Mouse (Mus musculus): Measurements from ENCODE around the gene Ralgds. TPM values are rescaled to one million over a fixed set of nuclear protein-coding genes. Genes with fewer than 3 reads are reported as not detected.

Ralgds gene
- polyA plus RNA-seq, 1 experiment, result not detected

GRCm38 (mm10) chr2:28528354-28528730 is 15.4 kb downstream of the Ralgds start:
- Histone ChIP-seq H3K4me3 (ENCODE audit: insufficient read depth, low read depth, low read length) (no peak overlapping the region), H3K4me1 (ENCODE audit: control insufficient read depth, insufficient read depth, low read length) (peaks cover 72% of the 10 kb centered on the region), H3K27ac (ENCODE audit: insufficient read depth, low read depth, low read length) (no peak overlapping the region)
- TF ChIP-seq CTCF (IDR thresholded peaks at IDR 0.05; ENCODE audit: insufficient read depth, low read depth, low read length), result no peak
- no peak for TF ChIP-seq POLR2A (IDR thresholded peaks at IDR 0.05; ENCODE audit: insufficient read depth, low read depth, low read length)
- WGBS, result 85% methylated on average over 7 of the region's 7 CpGs

GRCm38 (mm10) chr2:28529856-28530255 is 16.9 kb downstream of the Ralgds start:
- Histone ChIP-seq H3K27ac (ENCODE audit: insufficient read depth, low read depth, low read length) (no peak overlapping the region), H3K4me3 (ENCODE audit: insufficient read depth, low read depth, low read length) (no peak overlapping the region), H3K4me1 (ENCODE audit: control insufficient read depth, insufficient read depth, low read length) (peaks cover 71% of the 10 kb centered on the region)
- TF ChIP-seq CTCF (IDR thresholded peaks at IDR 0.05; ENCODE audit: insufficient read depth, low read depth, low read length), result no peak
- TF ChIP-seq POLR2A (IDR thresholded peaks at IDR 0.05; ENCODE audit: insufficient read depth, low read depth, low read length), result no peak
- WGBS, result 82% methylated on average over 4 of the region's 4 CpGs

DNA sequence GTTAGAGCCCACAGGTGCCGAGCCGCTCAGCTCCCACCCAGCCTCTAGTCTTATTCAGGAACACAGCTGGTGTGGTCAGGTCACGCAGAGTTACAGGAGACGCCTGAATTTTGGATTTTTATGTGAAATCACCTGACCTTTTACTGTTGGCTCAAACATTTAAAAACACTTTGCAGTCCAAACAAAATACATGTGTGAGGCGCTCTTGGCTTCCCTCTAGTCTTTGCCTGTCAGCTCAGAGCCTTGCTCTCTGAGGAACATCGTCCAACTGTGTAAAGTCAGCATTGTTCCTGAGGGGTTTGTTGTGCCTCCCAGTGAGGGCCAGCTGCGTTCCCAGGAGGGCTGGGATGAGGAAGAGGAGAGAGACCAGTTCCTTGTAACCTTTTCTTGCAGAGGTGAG is 17.4 kb downstream of the Ralgds start:
- no peak overlapping the region; the same call in 1 of the 2 replicates for H3K27ac ChIP-seq (ENCODE audit: insufficient read depth, low read depth, low read length)
- H3K4me1 ChIP-seq (ENCODE audit: control insufficient read depth, insufficient read depth, low read length), result peaks cover 71% of the 10 kb centered on the region
- H3K4me3 ChIP-seq (ENCODE audit: insufficient read depth, low read depth, low read length), result no peak overlapping the region
- TF ChIP-seq POLR2A (IDR thresholded peaks at IDR 0.05; ENCODE audit: insufficient read depth, low read depth, low read length) (no peak), CTCF (IDR thresholded peaks at IDR 0.05; ENCODE audit: insufficient read depth, low read depth, low read length) (no peak)
- 72% methylated on average over 7 of the region's 7 CpGs for WGBS

DNA sequence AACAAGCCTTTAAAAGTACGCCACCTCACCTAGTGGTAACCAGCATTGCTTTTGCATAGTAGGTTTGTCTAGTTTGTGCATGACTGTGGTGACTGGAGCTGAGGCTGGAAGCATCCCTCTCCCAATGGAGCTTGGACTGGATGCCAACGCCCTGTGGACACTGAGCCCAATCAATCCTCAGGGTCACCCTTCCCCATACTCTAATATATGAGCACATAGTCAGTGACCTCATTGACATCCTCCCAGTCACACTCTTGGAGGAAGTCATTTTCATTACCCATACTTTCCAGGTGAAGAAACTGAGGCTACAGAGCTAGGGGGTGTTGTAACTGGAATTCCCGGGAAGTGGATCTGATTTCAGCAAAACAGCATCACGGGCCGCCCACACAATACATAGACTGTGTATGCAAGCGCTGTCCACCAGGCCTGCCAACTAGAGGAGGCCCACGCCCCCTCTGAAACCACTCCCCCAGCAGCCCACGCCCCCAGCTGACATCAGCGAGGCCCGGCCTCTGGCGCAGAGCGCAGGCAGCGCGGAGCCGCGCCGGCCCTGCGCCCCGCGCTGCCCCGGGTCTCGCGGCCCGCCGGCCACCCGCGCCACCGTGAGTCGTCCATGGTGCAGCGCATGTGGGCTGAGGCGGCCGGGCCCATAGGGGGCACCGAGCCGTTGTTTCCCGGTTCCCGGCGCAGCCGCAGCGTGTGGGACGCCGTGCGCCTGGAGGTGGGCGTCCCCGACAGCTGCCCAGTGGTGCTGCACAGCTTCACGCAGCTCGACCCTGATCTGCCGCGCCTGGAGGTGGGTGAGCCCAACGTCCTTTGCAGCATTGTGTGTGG is 20.2 kb downstream of the Ralgds start:
- peak overlapping the region; percentile 62 for H3K4me3 ChIP-seq (ENCODE audit: insufficient read depth, low read depth, low read length)
- H3K4me1 ChIP-seq (ENCODE audit: control insufficient read depth, insufficient read depth, low read length), result peaks cover 76% of the 10 kb centered on the region
- TF ChIP-seq POLR2A (IDR thresholded peaks at IDR 0.05; ENCODE audit: insufficient read depth, low read depth, low read length) (peak; percentile 87), CTCF (IDR thresholded peaks at IDR 0.05; ENCODE audit: insufficient read depth, low read depth, low read length) (no peak)
- H3K27ac ChIP-seq (ENCODE audit: insufficient read depth, low read depth, low read length), result peak overlapping the region; percentile 71
- 3% methylated on average over 49 of the region's 49 CpGs for WGBS

- peaks cover 80% of the 10 kb centered on the region for H3K4me1 ChIP-seq (ENCODE audit: control insufficient read depth, insufficient read depth, low read length)
- peak overlapping the region; percentile 54 for H3K27ac ChIP-seq (ENCODE audit: insufficient read depth, low read depth, low read length)
- WGBS, result 20% methylated on average over 7 of the region's 7 CpGs
Observed at GRCm38 (mm10) chr2:28533901-28534435, 21.0 kb downstream of the Ralgds start.

DNA sequence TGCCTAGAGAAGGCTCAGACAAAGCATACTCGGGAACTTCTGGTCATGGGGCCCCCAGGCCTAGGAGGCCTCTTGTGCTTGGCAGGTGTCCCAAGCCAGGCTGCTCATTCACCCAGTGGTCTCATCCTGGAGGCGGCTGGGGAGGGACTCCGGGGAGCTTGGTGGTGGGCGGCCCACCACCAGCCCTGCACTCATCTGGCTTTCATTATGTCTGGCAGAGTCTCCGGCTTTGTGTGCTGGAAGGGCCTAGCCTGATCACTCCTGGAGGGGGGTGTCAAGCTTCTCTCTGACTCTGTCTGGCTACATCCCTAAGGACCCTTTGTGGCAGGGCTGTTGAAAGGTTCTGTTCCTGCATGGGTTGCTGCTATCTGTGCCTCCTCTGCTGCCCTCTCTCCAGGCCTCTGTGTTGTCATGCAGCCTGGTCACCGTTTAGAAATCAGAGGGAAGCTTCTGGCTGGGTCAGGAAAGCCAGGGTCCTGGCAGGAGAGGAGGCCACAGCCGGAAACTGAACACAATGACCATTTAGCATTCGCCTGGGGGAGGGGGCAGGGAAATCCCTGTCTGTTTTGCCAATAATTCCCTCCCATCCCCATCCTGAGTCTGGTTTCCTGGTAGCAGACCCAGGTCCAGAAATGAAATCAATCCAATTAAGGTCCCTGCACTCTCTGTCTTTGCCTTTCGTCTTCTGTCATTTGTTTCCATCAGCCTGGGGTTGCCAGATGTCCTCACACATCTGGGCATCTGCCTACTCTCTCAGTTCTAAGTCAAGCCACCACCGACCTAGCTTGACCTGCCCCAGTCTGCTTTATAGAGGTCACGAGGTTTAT is 21.7 kb downstream of the Ralgds start:
- H3K27ac ChIP-seq (ENCODE audit: insufficient read depth, low read depth, low read length), result peak overlapping the region; percentile 54
- WGBS, result 22% methylated on average over 11 of the region's 11 CpGs
- TF ChIP-seq POLR2A (IDR thresholded peaks at IDR 0.05; ENCODE audit: insufficient read depth, low read depth, low read length), result no peak
- no peak for TF ChIP-seq CTCF (IDR thresholded peaks at IDR 0.05; ENCODE audit: insufficient read depth, low read depth, low read length)
- peaks cover 84% of the 10 kb centered on the region for H3K4me1 ChIP-seq (ENCODE audit: control insufficient read depth, insufficient read depth, low read length)
- H3K4me3 ChIP-seq (ENCODE audit: insufficient read depth, low read depth, low read length), result peak overlapping the region; percentile 62

More at GRCm38 (mm10) chr2:28533901-28534435, 21.0 kb downstream of the Ralgds start:
- no peak for TF ChIP-seq POLR2A (IDR thresholded peaks at IDR 0.05; ENCODE audit: insufficient read depth, low read depth, low read length)
- TF ChIP-seq CTCF (IDR thresholded peaks at IDR 0.05; ENCODE audit: insufficient read depth, low read depth, low read length), result no peak
- peak overlapping the region; percentile 62 for H3K4me3 ChIP-seq (ENCODE audit: insufficient read depth, low read depth, low read length)

- Histone ChIP-seq H3K27ac (ENCODE audit: insufficient read depth, low read depth, low read length) (peak overlapping the region; percentile 54), H3K4me1 (ENCODE audit: control insufficient read depth, insufficient read depth, low read length) (peaks cover 83% of the 10 kb centered on the region), H3K4me3 (ENCODE audit: insufficient read depth, low read depth, low read length) (peak overlapping the region; percentile 62)
- no peak for TF ChIP-seq POLR2A (IDR thresholded peaks at IDR 0.05; ENCODE audit: insufficient read depth, low read depth, low read length)
- no peak for TF ChIP-seq CTCF (IDR thresholded peaks at IDR 0.05; ENCODE audit: insufficient read depth, low read depth, low read length)
- 17% methylated on average over 4 of the region's 4 CpGs for WGBS
Observed at GRCm38 (mm10) chr2:28535263-28535540, 22.3 kb downstream of the Ralgds start.

- TF ChIP-seq POLR2A (IDR thresholded peaks at IDR 0.05; ENCODE audit: insufficient read depth, low read depth, low read length) (no peak), CTCF (IDR thresholded peaks at IDR 0.05; ENCODE audit: insufficient read depth, low read depth, low read length) (no peak)
- Histone ChIP-seq H3K4me3 (ENCODE audit: insufficient read depth, low read depth, low read length) (peak overlapping the region; percentile 62), H3K27ac (ENCODE audit: insufficient read depth, low read depth, low read length) (peak overlapping the region; percentile 54; the same call in 1 of the 2 replicates), H3K4me1 (ENCODE audit: control insufficient read depth, insufficient read depth, low read length) (peaks cover 83% of the 10 kb centered on the region)
- WGBS, result 21% methylated on average over 7 of the region's 7 CpGs
Observed at GRCm38 (mm10) chr2:28535650-28536049, 22.7 kb downstream of the Ralgds start.
